Mouse (Mus musculus) right cerebral cortex, adult 18-20 months (tissue): ENCODE results near the gene Tut7.
"Not testable (repeated sequence)": the region's sequence is repeated elsewhere in the genome, so short reads cannot be mapped to it uniquely, and the experiment has no call there.

Source experiments
- DNase-seq: peaks from one replicate; pipeline ENCODE4 v3.0.0; 2022; ENCODE audit warnings: mixed read lengths

Tut7 gene

GRCm38 (mm10) chr13:59762791-59763190 lies 60.2 kb downstream of the Tut7 start:
- DNase-seq, result no peak

GRCm38 (mm10) chr13:59756906-59757305 lies 66.0 kb downstream of the Tut7 start:
- no peak for DNase-seq

- DNase-seq, result no peak
Observed at GRCm38 (mm10) chr13:59750310-59750709, 72.6 kb downstream of the Tut7 start.

GRCm38 (mm10) chr13:59746711-59747110 lies 76.2 kb downstream of the Tut7 start, which contains the start of gene 1700014D04Rik:
Gene 1700014D04Rik, minus strand, starts transcription at chr13:59746752.
- DNase-seq, result peak; percentile 83

- DNase-seq, result no peak
Observed at GRCm38 (mm10) chr13:59746164-59746563, 76.8 kb downstream of the Tut7 start.

GRCm38 (mm10) chr13:59745462-59745861 lies 77.5 kb downstream of the Tut7 start:
- peak; percentile 45 for DNase-seq

GRCm38 (mm10) chr13:59741697-59742096 lies 81.2 kb downstream of the Tut7 start:
- DNase-seq, result no peak

GRCm38 (mm10) chr13:59741096-59741495 lies 81.9 kb downstream of the Tut7 start:
- no peak for DNase-seq

GRCm38 (mm10) chr13:59739397-59739796 lies 83.5 kb downstream of the Tut7 start:
- DNase-seq, result no peak

- no peak for DNase-seq
Observed at GRCm38 (mm10) chr13:59738455-59738854, 84.5 kb downstream of the Tut7 start.

GRCm38 (mm10) chr13:59735190-59735589 lies 87.8 kb downstream of the Tut7 start:
- no peak for DNase-seq

GRCm38 (mm10) chr13:59734347-59734746 lies 88.6 kb downstream of the Tut7 start:
- not testable (repeated sequence) for DNase-seq

GRCm38 (mm10) chr13:59733936-59734335 lies 89.0 kb downstream of the Tut7 start:
- DNase-seq, result no peak

GRCm38 (mm10) chr13:59731652-59732051 lies 91.3 kb downstream of the Tut7 start, which contains the start of gene Spata31d1d:
Gene Spata31d1d, minus strand, starts transcription at chr13:59731752.
- DNase-seq, result no peak

- DNase-seq, result peak; percentile 84
Observed at GRCm38 (mm10) chr13:59728378-59729093, 94.4 kb downstream of the Tut7 start.

- DNase-seq, result no peak
Observed at GRCm38 (mm10) chr13:59726139-59726867, 96.6 kb downstream of the Tut7 start.

- DNase-seq, result not testable (repeated sequence)
Observed at GRCm38 (mm10) chr13:59722089-59722488, 100.9 kb downstream of the Tut7 start.
